Mouse (Mus musculus) liver, embryonic 16.5 days (tissue): Measurements from ENCODE around the gene Rab40c. TPM values are rescaled to one million over a fixed set of nuclear protein-coding genes. Genes with fewer than 3 reads are reported as not detected.

Experiments
- ATAC-seq: fragments of 200-750 bp; cut with Nextera tagmentation; 2 replicates; pipeline ENCODE4 v1.8.0; 2017; ENCODE audit warnings: low read depth, mild to moderate bottlenecking, moderate number of reproducible peaks, moderate library complexity
- H3K27ac ChIP-seq: fragments of 300-500 bp; sonication (generic); 2 replicates; pipeline ENCODE4 v1.5.1; 2014; ENCODE audit warnings: mild to moderate bottlenecking, low read length
- H3K27me3 ChIP-seq: fragments of 300-500 bp; sonication (generic); 2 replicates; pipeline ENCODE4 v1.6.1; 2014; ENCODE audit warnings: low read depth, low read length, mixed read lengths; ENCODE audit not compliant: control insufficient read depth, insufficient read depth
- H3K36me3 ChIP-seq: fragments of 300-500 bp; sonication (generic); 2 replicates; pipeline ENCODE4 v1.6.1; 2014; ENCODE audit warnings: mild to moderate bottlenecking; ENCODE audit not compliant: control insufficient read depth, insufficient read depth
- H3K4me1 ChIP-seq: fragments of 300-500 bp; sonication (generic); 2 replicates; pipeline ENCODE4 v1.6.1; 2014; ENCODE audit warnings: low read depth, low read length, mixed read lengths; ENCODE audit not compliant: control insufficient read depth
- H3K4me2 ChIP-seq: fragments of 300-500 bp; sonication (generic); 2 replicates; pipeline ENCODE4 v1.6.1; 2014; ENCODE audit warnings: low read depth, low read length, mixed read lengths
- H3K4me3 ChIP-seq: fragments of 300-500 bp; sonication (generic); 2 replicates; pipeline ENCODE4 v1.5.1; 2014; ENCODE audit warnings: low read depth, mild to moderate bottlenecking, low read length
- H3K9ac ChIP-seq: fragments of 300-500 bp; sonication (generic); 2 replicates; pipeline ENCODE4 v1.6.1; 2014; ENCODE audit warnings: low read depth, low read length
- H3K9me3 ChIP-seq: fragments of 300-500 bp; sonication (generic); replicated peaks from 2 replicates; pipeline ENCODE4 v1.6.1; 2016; ENCODE audit warnings: low read length; ENCODE audit not compliant: control insufficient read depth
- WGBS: fragments of 180-500 bp; shearing (Covaris S2); extraction: QIAGEN DNeasy Blood & Tissue Kit; methylation state at CpG from one replicate; pipeline ENCODE4 v1.1.7; 2014; ENCODE audit not compliant: insufficient replicate concordance; 5-methylcytosine and 5-hydroxymethylcytosine counted together
- polyA plus RNA-seq: library from polyadenylated mRNA; unstranded; fragments of >200 nt; fragmentation: Nextera tagmentation; extraction: Ambion mirVana; gene quantifications from 2 replicates; pipeline ENCODE4 v1.2.1, GENCODE M21; 2015

Gene Rab40c
- polyA plus RNA-seq, 1 experiment from 2014 or later: 7.0 TPM

GRCm38 (mm10) chr17:25833961-25834594 is 85.4 kb downstream of the Rab40c start:
- peak overlapping the region; percentile 99 for H3K4me2 ChIP-seq
- H3K9ac ChIP-seq: peak overlapping the region; percentile 91
- 31% methylated on average over 6 of the region's 6 CpGs for WGBS
- no peaks in the 10 kb centered on the region for H3K9me3 ChIP-seq
- H3K4me3 ChIP-seq: peak overlapping the region; percentile 92
- H3K4me1 ChIP-seq: peaks cover 73% of the 10 kb centered on the region
- no peaks in the 10 kb centered on the region for H3K27me3 ChIP-seq
- no peak for ATAC-seq
- H3K36me3 ChIP-seq: peaks cover 18% of the 10 kb centered on the region
- peak overlapping the region; percentile 97 for H3K27ac ChIP-seq

DNA sequence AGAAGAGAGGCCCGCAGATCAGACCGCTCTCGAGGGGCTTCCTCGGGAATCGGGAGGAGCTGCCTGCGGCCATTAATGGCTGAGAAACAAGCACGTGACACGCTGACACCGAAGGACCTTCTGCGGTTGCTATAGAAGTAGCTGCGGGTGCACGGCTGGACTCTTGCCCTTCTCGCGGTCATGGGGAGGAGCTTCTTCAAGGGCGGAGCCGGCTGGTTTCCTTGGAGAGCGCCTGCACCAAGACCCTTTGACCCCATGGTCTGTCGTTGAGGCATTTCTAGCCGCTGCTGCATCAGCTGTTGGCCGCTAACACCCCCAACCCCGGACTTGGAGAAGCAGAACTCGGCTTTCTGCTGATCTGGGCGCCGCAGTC is 86.2 kb downstream of the Rab40c start, which contains the start of gene Stub1:
Gene Stub1 (minus strand): TSS at position 114 of the 373 bp plus-strand sequence.
- Histone ChIP-seq H3K27ac (peak within 1 kb of the TSS; percentile 97), H3K9ac (peak within 1 kb of the TSS; percentile 91), H3K27me3 (no peaks in the 10 kb centered on the region), H3K4me1 (peaks cover 77% of the 10 kb centered on the region), H3K4me3 (peak within 1 kb of the TSS; percentile 92), H3K4me2 (peak within 1 kb of the TSS; percentile 99), H3K36me3 (peaks cover 16% of the 10 kb centered on the region), H3K9me3 (no peaks in the 10 kb centered on the region)
- WGBS: under 1% methylated on average over 24 of the region's 24 CpGs
- peak; percentile 64 for ATAC-seq

- peak; percentile 91 for ATAC-seq
- Histone ChIP-seq H3K36me3 (peaks cover 14% of the 10 kb centered on the region), H3K27ac (peak overlapping the region; percentile 97), H3K4me3 (peak overlapping the region; percentile 92), H3K27me3 (no peaks in the 10 kb centered on the region), H3K4me1 (peaks cover 80% of the 10 kb centered on the region), H3K9me3 (no peaks in the 10 kb centered on the region), H3K9ac (peak overlapping the region; percentile 91), H3K4me2 (peak overlapping the region; percentile 99)
- WGBS: under 1% methylated on average over 71 of the region's 77 CpGs
These were observed 86.9 kb downstream of the Rab40c start for GRCm38 (mm10) chr17:25832436-25833290.

Other genes starting within 250 kb of the Rab40c start
- not detected in 2 replicates for gene Gng13, start 202.6 kb downstream of the Rab40c start, polyA plus RNA-seq
- 16.3 and 18.0 TPM in 2 replicates for gene Chtf18, start 192.3 kb downstream of the Rab40c start, polyA plus RNA-seq
- gene Rpusd1, start 192.1 kb downstream of the Rab40c start, polyA plus RNA-seq: 5.2 TPM in 2 replicates
- gene Mslnl, start 183.7 kb downstream of the Rab40c start, polyA plus RNA-seq: not detected in 2 replicates
- gene Msln, start 165.3 kb downstream of the Rab40c start, polyA plus RNA-seq: 2.8 and 3.4 TPM in 2 replicates
- 12.1 and 13.8 TPM in 2 replicates for gene Narfl, start 146.0 kb downstream of the Rab40c start, polyA plus RNA-seq
- gene Haghl, start 134.1 kb downstream of the Rab40c start, polyA plus RNA-seq: 6.9 and 7.0 TPM in 2 replicates
- gene Ccdc78, start 133.1 kb downstream of the Rab40c start, polyA plus RNA-seq: 0.04 and 0.07 TPM in 2 replicates
- 54.1 and 57.1 TPM in 2 replicates for gene Fam173a, start 126.8 kb downstream of the Rab40c start, polyA plus RNA-seq
- gene AC134908.4, start 124.1 kb downstream of the Rab40c start, polyA plus RNA-seq: not detected in 2 replicates
- gene Metrn, start 122.6 kb downstream of the Rab40c start, polyA plus RNA-seq: 11.8 and 12.1 TPM in 2 replicates
- 0.09 and 0.17 TPM in 2 replicates for gene Fbxl16, start 110.6 kb downstream of the Rab40c start, polyA plus RNA-seq
- gene Wdr24, start 96.1 kb downstream of the Rab40c start, polyA plus RNA-seq: 10.8 and 11.6 TPM in 2 replicates
- gene Jmjd8, start 90.9 kb downstream of the Rab40c start, polyA plus RNA-seq: 20.7 and 23.5 TPM in 2 replicates
- 106 and 112 TPM in 2 replicates for gene Stub1, start 86.3 kb downstream of the Rab40c start, polyA plus RNA-seq
- gene Rhbdl1, start 82.4 kb downstream of the Rab40c start, polyA plus RNA-seq: 0.30 and 0.45 TPM in 2 replicates
- 0.64 and 0.65 TPM in 2 replicates for gene Gm20683, start 78.0 kb downstream of the Rab40c start, polyA plus RNA-seq
- 11.4 and 12.3 TPM in 2 replicates for gene Rhot2, start 74.9 kb downstream of the Rab40c start, polyA plus RNA-seq
- 7.2 and 7.8 TPM in 2 replicates for gene Wdr90, start 58.2 kb downstream of the Rab40c start, polyA plus RNA-seq
- gene Mcrip2, start 51.0 kb downstream of the Rab40c start, polyA plus RNA-seq: 32.8 and 37.0 TPM in 2 replicates
- gene Mettl26, start 44.7 kb downstream of the Rab40c start, polyA plus RNA-seq: 47.8 and 50.5 TPM in 2 replicates
- 0.30 and 0.42 TPM in 2 replicates for gene Wfikkn1, start 38.9 kb downstream of the Rab40c start, polyA plus RNA-seq
- gene Pigq, start 25.2 kb upstream of the Rab40c start, polyA plus RNA-seq: 147 and 154 TPM in 2 replicates
- 6.8 and 7.8 TPM in 2 replicates for gene Nhlrc4, start 25.2 kb upstream of the Rab40c start, polyA plus RNA-seq
- 0.13 and 0.16 TPM in 2 replicates for gene A930017K11Rik, start 32.8 kb upstream of the Rab40c start, polyA plus RNA-seq
- gene Capn15, start 66.1 kb upstream of the Rab40c start, polyA plus RNA-seq: 8.0 and 9.9 TPM in 2 replicates
- 1.4 and 1.7 TPM in 2 replicates for gene Rab11fip3, start 149.8 kb upstream of the Rab40c start, polyA plus RNA-seq
- gene Decr2, start 170.6 kb upstream of the Rab40c start, polyA plus RNA-seq: 21.2 and 26.3 TPM in 2 replicates
- gene Nme4, start 175.9 kb upstream of the Rab40c start, polyA plus RNA-seq: 30.1 and 30.9 TPM in 2 replicates
- 1.2 and 1.6 TPM in 2 replicates for gene Tmem8, start 193.6 kb upstream of the Rab40c start, polyA plus RNA-seq
- 106 and 117 TPM in 2 replicates for gene Mrpl28, start 203.8 kb upstream of the Rab40c start, polyA plus RNA-seq
- 2.3 and 2.6 TPM in 2 replicates for gene Axin1, start 219.0 kb upstream of the Rab40c start, polyA plus RNA-seq